Comparison of ENCODE assay signal across 8 mouse cellular contexts in the genomic region with DNA sequence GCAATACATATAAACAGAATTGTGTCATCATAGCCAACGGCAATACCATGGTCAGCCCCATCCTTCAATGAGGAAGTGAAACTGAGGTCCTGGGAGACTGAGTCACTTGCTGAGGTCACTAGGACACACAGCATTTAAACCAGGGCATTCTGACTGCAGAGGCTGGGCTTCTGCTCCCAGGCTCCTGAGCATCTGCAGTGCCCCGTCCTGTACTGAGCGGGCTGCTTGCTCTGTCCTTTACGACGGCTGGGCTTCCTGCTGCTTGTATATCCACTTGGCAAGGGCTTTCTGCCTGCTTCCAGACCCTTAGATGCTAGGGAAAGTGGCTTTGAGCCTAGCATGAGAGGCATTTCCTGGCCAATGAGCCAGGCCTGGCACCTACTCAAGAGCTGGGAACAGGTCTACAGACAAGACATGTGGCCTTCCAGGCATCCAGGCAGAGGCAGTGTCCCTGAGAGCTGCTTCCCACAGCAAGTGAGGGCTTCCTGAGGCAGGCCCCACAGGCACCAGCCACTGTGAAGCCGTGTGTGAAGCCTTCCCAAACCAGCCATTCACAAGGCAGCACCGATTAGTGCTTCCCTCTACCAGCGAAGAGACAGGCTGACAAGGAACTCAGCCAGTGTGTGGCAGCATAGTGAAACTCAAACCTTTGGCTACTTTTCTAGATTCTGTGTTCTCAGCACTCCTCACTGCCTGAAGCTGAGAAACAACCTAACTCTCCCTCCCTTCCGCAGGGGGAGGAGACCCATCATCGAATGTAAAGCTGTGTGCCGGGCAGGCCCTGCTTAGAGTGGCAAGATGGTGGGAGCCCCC. TPM values are rescaled to one million over a fixed set of nuclear protein-coding genes. Genes with fewer than 3 reads are reported as not detected.
DNase-seq lines count a peak whose midpoint lies in the region; ATAC-seq lines count a peak whose summit lies in the region.

No protein-coding gene starts in this region.

- H3K9ac ChIP-seq in hindbrain, embryonic 16.5 days (ENCODE audit: low read depth, low read length) = 0 out of 2 replicates have a peak overlapping the region, but pooled peaks have one; percentile 13
- peak overlapping the region; percentile 46; the same call in 1 of the 2 replicates for H3K9ac ChIP-seq in stomach, embryonic 16.5 days (ENCODE audit: low read length)

- 29% methylated on average over 11 of the region's 11 CpGs for WGBS in hindbrain, embryonic 16.5 days
- WGBS in midbrain, embryonic 10.5 days = 41% methylated on average over 11 of the region's 11 CpGs
- 40% methylated on average over 11 of the region's 11 CpGs for WGBS in stomach, embryonic 16.5 days

- H3K4me1 ChIP-seq in hindbrain, embryonic 16.5 days (ENCODE audit: control insufficient read depth, insufficient read depth, low read depth, low read length) = peaks cover 12% of the 10 kb centered on the region
- H3K4me1 ChIP-seq in midbrain, embryonic 10.5 days = peaks cover 35% of the 10 kb centered on the region
- H3K4me1 ChIP-seq in stomach, embryonic 16.5 days (ENCODE audit: control insufficient read depth, insufficient read depth, low read length) = peaks cover 23% of the 10 kb centered on the region

- no peaks in the 10 kb centered on the region for H3K9me3 ChIP-seq in hindbrain, embryonic 16.5 days (ENCODE audit: control insufficient read depth, low read length)
- no peaks in the 10 kb centered on the region for H3K9me3 ChIP-seq in midbrain, embryonic 10.5 days (replicated peaks)
- H3K9me3 ChIP-seq in stomach, embryonic 16.5 days (replicated peaks; ENCODE audit: control insufficient read depth, low read length) = no peaks in the 10 kb centered on the region

- intact Hi-C loops in gastrocnemius, postnatal 14 days (cut with DNase I; ENCODE audit: low total_unique reads) = no loop called here
- intact Hi-C loops in left cerebral cortex, postnatal 36 days (cut with DNase I) = no loop called here

- peak; percentile 84 for ATAC-seq in hindbrain, embryonic 16.5 days
- peak; percentile 23; the same call in 1 of the 2 replicates for ATAC-seq in stomach, embryonic 16.5 days (ENCODE audit: insufficient read depth, low FRiP score)

- H3K27me3 ChIP-seq in hindbrain, embryonic 16.5 days (replicated peaks; ENCODE audit: control insufficient read depth, insufficient read depth, low read length) = no peaks in the 10 kb centered on the region
- no peaks in the 10 kb centered on the region for H3K27me3 ChIP-seq in midbrain, embryonic 10.5 days (ENCODE audit: low read depth, poor library complexity, severe bottlenecking)
- H3K27me3 ChIP-seq in stomach, embryonic 16.5 days (ENCODE audit: control insufficient read depth, insufficient read depth, low read length) = no peaks in the 10 kb centered on the region

- H3K36me3 ChIP-seq in hindbrain, embryonic 16.5 days (ENCODE audit: control insufficient read depth, insufficient read depth, low read length) = no peaks in the 10 kb centered on the region
- H3K36me3 ChIP-seq in midbrain, embryonic 10.5 days = peaks cover 2% of the 10 kb centered on the region
- 0 out of 2 replicates have a peak, but pooled peaks cover 3% of the 10 kb centered on the region for H3K36me3 ChIP-seq in stomach, embryonic 16.5 days (ENCODE audit: control insufficient read depth, insufficient read depth, low read length)

- H3K27ac ChIP-seq in hindbrain, embryonic 16.5 days (ENCODE audit: low read depth, low read length) = peak overlapping the region; percentile 78
- H3K27ac ChIP-seq in midbrain, embryonic 10.5 days (replicated peaks) = peak overlapping the region; percentile 85
- peak overlapping the region; percentile 92 for H3K27ac ChIP-seq in stomach, embryonic 16.5 days (ENCODE audit: low read length)

- DNase-seq in adrenal gland, adult (ENCODE audit: inconsistent age in 2 of 2, low spot score in 1 of 2) = peak; percentile 80 to 92
- DNase-seq in adrenal gland, postnatal 4 days (ENCODE audit: low spot score in 2 of 2) = no peak
- DNase-seq in cerebellum, postnatal 14 days = peak; percentile 88 to 89
- peak; percentile 81 for DNase-seq in gastrocnemius, postnatal 14 days
- peak; percentile 24 to 31 for DNase-seq in left cerebral cortex, postnatal 36 days (ENCODE audit: low spot score in 2 of 2)
- peak; percentile 51 for DNase-seq in midbrain, embryonic 10.5 days (ENCODE audit: low spot score)

- H3K4me2 ChIP-seq in hindbrain, embryonic 16.5 days (ENCODE audit: low read length) = no peak overlapping the region; the same call in 1 of the 2 replicates
- no peak overlapping the region for H3K4me2 ChIP-seq in stomach, embryonic 16.5 days (ENCODE audit: low read depth, low read length)

- no peak overlapping the region for H3K4me3 ChIP-seq in hindbrain, embryonic 16.5 days (ENCODE audit: low read length)
- H3K4me3 ChIP-seq in midbrain, embryonic 10.5 days = peak overlapping the region; percentile 34; the same call in 1 of the 2 replicates
- no peak overlapping the region for H3K4me3 ChIP-seq in stomach, embryonic 16.5 days (replicated peaks; ENCODE audit: low read length)

RNA-seq across cellular contexts. Expression of a gene that starts 32.5 kb away (rescaled TPM):
- total RNA-seq in adrenal gland, postnatal 4 days (2021) = 100 to 1,000 TPM; 197 to 224 TPM
- total RNA-seq in gastrocnemius, postnatal 14 days (2021) = 1 to 10 TPM; 7.8 to 9.1 TPM
- 22.0 and 27.1 TPM in 2 replicates for polyA plus RNA-seq in hindbrain, embryonic 16.5 days (2015; fragmentation: Nextera tagmentation; extraction: Ambion mirVana)
- 10 to 100 TPM in 1 of 2 experiments, 1 to 10 TPM in 1; 9.8 to 15.4 TPM for total RNA-seq in left cerebral cortex, postnatal 36 days (2021)
- 20.8 and 23.2 TPM in 2 replicates for polyA plus RNA-seq in midbrain, embryonic 10.5 days (2016; fragmentation: Nextera tagmentation; extraction: Ambion mirVana)
- polyA plus RNA-seq in stomach, embryonic 16.5 days (2015; fragmentation: Nextera tagmentation; extraction: Ambion mirVana) = 54.8 and 56.5 TPM in 2 replicates

RNA-seq across cellular contexts. Expression of a gene that starts 45.3 kb away (rescaled TPM):
- 100 to 1,000 TPM; 399 to 408 TPM for total RNA-seq in adrenal gland, postnatal 4 days (2021)
- total RNA-seq in gastrocnemius, postnatal 14 days (2021) = 10 to 100 TPM; 13.7 to 19.7 TPM
- 301 and 314 TPM in 2 replicates for polyA plus RNA-seq in hindbrain, embryonic 16.5 days (2015; fragmentation: Nextera tagmentation; extraction: Ambion mirVana)
- 100 to 1,000 TPM; 160 to 179 TPM for total RNA-seq in left cerebral cortex, postnatal 36 days (2021)
- polyA plus RNA-seq in midbrain, embryonic 10.5 days (2016; fragmentation: Nextera tagmentation; extraction: Ambion mirVana) = 312 and 334 TPM in 2 replicates
- 292 and 307 TPM in 2 replicates for polyA plus RNA-seq in stomach, embryonic 16.5 days (2015; fragmentation: Nextera tagmentation; extraction: Ambion mirVana)

Comparison
In these comparisons a context has a peak if more than half of its experiments do, and no peak if none do; other contexts are left out.
1. DNase-seq: peak in adrenal gland, adult (2 of 2), cerebellum, postnatal 14 days (2 of 2), gastrocnemius, postnatal 14 days (single experiment), left cerebral cortex, postnatal 36 days (2 of 2) and midbrain, embryonic 10.5 days (single experiment); none in adrenal gland, postnatal 4 days (0 of 2).
2. RNA of a gene that starts 32.5 kb away (total RNA-seq): 197 to 224 TPM in adrenal gland, postnatal 4 days; 9.8 to 15.4 TPM in left cerebral cortex, postnatal 36 days and 7.8 to 9.1 TPM in gastrocnemius, postnatal 14 days; every median in the first group is over 10 times any median in the second.
3. RNA of a gene that starts 45.3 kb away (total RNA-seq): 399 to 408 TPM in adrenal gland, postnatal 4 days and 160 to 179 TPM in left cerebral cortex, postnatal 36 days; 13.7 to 19.7 TPM in gastrocnemius, postnatal 14 days; every median in the first group is over 4 times any median in the second.
4. Peak in every context shown above with its lines, with median percentiles within 50 percentile points of each other: H3K27ac ChIP-seq.